Mouse (Mus musculus) midbrain, embryonic 10.5 days (tissue): Measurements from ENCODE around the gene Fbxl13. TPM values are rescaled to one million over a fixed set of nuclear protein-coding genes. Genes with fewer than 3 reads are reported as not detected.
A peak's percentile ranks its signal among the peaks of the same experiment; 100 is the strongest.
"Not testable (repeated sequence)": the region's sequence is repeated elsewhere in the genome, so short reads cannot be mapped to it uniquely, and the experiment has no call there.

Source experiments
- DNase-seq: peaks from one replicate; pipeline ENCODE4 v3.0.0-alpha.2; 2017; ENCODE audit warnings: low spot score
- H3K27ac ChIP-seq: fragments of 300-500 bp; sonication (generic); replicated peaks from 2 replicates; pipeline ENCODE4 v1.5.1; 2016; ENCODE audit warnings: mild to moderate bottlenecking
- H3K27me3 ChIP-seq: fragments of 300-500 bp; sonication (generic); 2 replicates; pipeline ENCODE4 v1.6.1; 2016; ENCODE audit warnings: low read depth, mild to moderate bottlenecking; ENCODE audit not compliant: poor library complexity, severe bottlenecking
- H3K36me3 ChIP-seq: fragments of 300-500 bp; sonication (generic); 2 replicates; pipeline ENCODE4 v1.6.1; 2016; ENCODE audit warnings: mild to moderate bottlenecking, moderate library complexity
- H3K4me1 ChIP-seq: fragments of 300-500 bp; sonication (generic); 2 replicates; pipeline ENCODE4 v1.6.1; 2016
- H3K4me3 ChIP-seq: fragments of 300-500 bp; sonication (generic); 2 replicates; pipeline ENCODE4 v1.5.1; 2016; ENCODE audit warnings: mild to moderate bottlenecking, moderate library complexity
- H3K9me3 ChIP-seq: fragments of 300-500 bp; sonication (generic); replicated peaks from 2 replicates; pipeline ENCODE4 v1.6.1; 2016; ENCODE audit warnings: mild to moderate bottlenecking
- WGBS: fragments of 180-500 bp; shearing (Covaris S2); methylation state at CpG from one replicate; pipeline ENCODE4 v1.1.7; 2016; 5-methylcytosine and 5-hydroxymethylcytosine counted together
- polyA plus RNA-seq: library from polyadenylated mRNA; unstranded; fragments of >200 nt; fragmentation: Nextera tagmentation; extraction: Ambion mirVana; gene quantifications from 2 replicates; pipeline ENCODE4 v1.2.1, GENCODE M21; 2016

Gene Fbxl13
- polyA plus RNA-seq, 1 experiment from 2014 or later: 0.15 TPM

- no peaks in the 10 kb centered on the region for H3K9me3 ChIP-seq
- no peak overlapping the region for H3K27ac ChIP-seq
- WGBS: 78% methylated on average over 2 of the region's 2 CpGs
- no peak for DNase-seq
- H3K27me3 ChIP-seq: no peaks in the 10 kb centered on the region
- H3K4me3 ChIP-seq: no peak overlapping the region
- peaks cover 76% of the 10 kb centered on the region for H3K36me3 ChIP-seq
- H3K4me1 ChIP-seq: peaks cover 14% of the 10 kb centered on the region
Observed at GRCm38 (mm10) chr5:21650736-21651135, 5.3 kb upstream of the Fbxl13 start.

- H3K36me3 ChIP-seq: peaks cover 33% of the 10 kb centered on the region
- under 1% methylated on average over 25 of the region's 25 CpGs for WGBS
- H3K27me3 ChIP-seq: peaks cover 14% of the 10 kb centered on the region
- H3K9me3 ChIP-seq: no peaks in the 10 kb centered on the region
- peak overlapping the region; percentile 94 for H3K27ac ChIP-seq
- H3K4me1 ChIP-seq: peaks cover 23% of the 10 kb centered on the region
- DNase-seq: no peak
- H3K4me3 ChIP-seq: peak overlapping the region; percentile 93
Observed at GRCm38 (mm10) chr5:21646133-21646491, 678 bp upstream of the Fbxl13 start.

GRCm38 (mm10) chr5:21644891-21645438 is 469 bp downstream of the Fbxl13 start:
- Histone ChIP-seq H3K27me3 (peaks cover 14% of the 10 kb centered on the region), H3K4me3 (peak overlapping the region; percentile 93), H3K4me1 (peaks cover 25% of the 10 kb centered on the region), H3K9me3 (no peaks in the 10 kb centered on the region), H3K27ac (peak overlapping the region; percentile 94), H3K36me3 (peaks cover 21% of the 10 kb centered on the region)
- WGBS: 13% methylated on average over 14 of the region's 14 CpGs
- no peak for DNase-seq

GRCm38 (mm10) chr5:21643606-21644005 is 1.8 kb downstream of the Fbxl13 start:
- no peak for DNase-seq
- 33% methylated on average over 1 of the region's 1 CpGs for WGBS
- Histone ChIP-seq H3K9me3 (no peaks in the 10 kb centered on the region), H3K27ac (no peak overlapping the region), H3K4me3 (no peak overlapping the region), H3K36me3 (peaks cover 8% of the 10 kb centered on the region), H3K4me1 (peaks cover 29% of the 10 kb centered on the region), H3K27me3 (peaks cover 14% of the 10 kb centered on the region)

GRCm38 (mm10) chr5:21640961-21641360 is 4.5 kb downstream of the Fbxl13 start:
- H3K27me3 ChIP-seq: peaks cover 14% of the 10 kb centered on the region
- peaks cover 16% of the 10 kb centered on the region for H3K4me1 ChIP-seq
- no peak overlapping the region for H3K4me3 ChIP-seq
- WGBS: 3% methylated on average over 1 of the region's 1 CpGs
- peak; percentile 29 for DNase-seq
- H3K27ac ChIP-seq: no peak overlapping the region
- no peaks in the 10 kb centered on the region for H3K9me3 ChIP-seq
- H3K36me3 ChIP-seq: no peaks in the 10 kb centered on the region

GRCm38 (mm10) chr5:21625916-21626315 is 19.5 kb downstream of the Fbxl13 start:
- no peak overlapping the region for H3K27ac ChIP-seq
- no peak overlapping the region for H3K4me3 ChIP-seq
- no peaks in the 10 kb centered on the region for H3K4me1 ChIP-seq
- H3K36me3 ChIP-seq: no peaks in the 10 kb centered on the region
- H3K27me3 ChIP-seq: no peaks in the 10 kb centered on the region
- H3K9me3 ChIP-seq: peaks cover 1% of the 10 kb centered on the region; the same call in 1 of the 2 replicates
- DNase-seq: no peak

- DNase-seq: no peak
- Histone ChIP-seq H3K9me3 (no peaks in the 10 kb centered on the region), H3K4me1 (no peaks in the 10 kb centered on the region), H3K4me3 (no peak overlapping the region), H3K36me3 (no peaks in the 10 kb centered on the region), H3K27ac (no peak overlapping the region), H3K27me3 (no peaks in the 10 kb centered on the region)
- 78% methylated on average over 3 of the region's 3 CpGs for WGBS
Observed at GRCm38 (mm10) chr5:21616450-21617009, 28.9 kb downstream of the Fbxl13 start.

- H3K27ac ChIP-seq, H3K9me3 ChIP-seq, H3K36me3 ChIP-seq, H3K27me3 ChIP-seq, H3K4me1 ChIP-seq, H3K4me3 ChIP-seq, DNase-seq: not testable (repeated sequence)
- 97% methylated on average over 11 of the region's 11 CpGs for WGBS
Observed at GRCm38 (mm10) chr5:21614299-21614698, 31.1 kb downstream of the Fbxl13 start.

GRCm38 (mm10) chr5:21610996-21611395 is 34.4 kb downstream of the Fbxl13 start:
- H3K27me3 ChIP-seq: no peaks in the 10 kb centered on the region
- WGBS: 79% methylated on average over 3 of the region's 3 CpGs
- no peak for DNase-seq
- H3K36me3 ChIP-seq: no peaks in the 10 kb centered on the region
- H3K4me1 ChIP-seq: no peaks in the 10 kb centered on the region
- H3K9me3 ChIP-seq: no peaks in the 10 kb centered on the region
- no peak overlapping the region for H3K4me3 ChIP-seq
- H3K27ac ChIP-seq: no peak overlapping the region

- 81% methylated on average over 12 of the region's 12 CpGs for WGBS
- Histone ChIP-seq H3K36me3 (no peaks in the 10 kb centered on the region), H3K4me1 (no peaks in the 10 kb centered on the region), H3K4me3 (no peak overlapping the region), H3K9me3 (no peaks in the 10 kb centered on the region), H3K27ac (no peak overlapping the region), H3K27me3 (no peaks in the 10 kb centered on the region)
- no peak for DNase-seq
Observed at GRCm38 (mm10) chr5:21608311-21609304, 36.8 kb downstream of the Fbxl13 start.

- Histone ChIP-seq H3K9me3 (no peaks in the 10 kb centered on the region), H3K27ac (no peak overlapping the region), H3K4me3 (no peak overlapping the region), H3K27me3 (no peaks in the 10 kb centered on the region), H3K36me3 (no peaks in the 10 kb centered on the region), H3K4me1 (no peaks in the 10 kb centered on the region)
- DNase-seq: no peak
- WGBS: 78% methylated on average over 6 of the region's 6 CpGs
Observed at GRCm38 (mm10) chr5:21605936-21606335, 39.5 kb downstream of the Fbxl13 start.

GRCm38 (mm10) chr5:21599961-21600360 is 45.5 kb downstream of the Fbxl13 start:
- no peaks in the 10 kb centered on the region for H3K36me3 ChIP-seq
- H3K27me3 ChIP-seq: no peaks in the 10 kb centered on the region
- H3K27ac ChIP-seq: no peak overlapping the region
- DNase-seq: no peak
- WGBS: 90% methylated on average over 4 of the region's 4 CpGs
- H3K4me1 ChIP-seq: no peaks in the 10 kb centered on the region
- H3K9me3 ChIP-seq: no peaks in the 10 kb centered on the region
- H3K4me3 ChIP-seq: no peak overlapping the region

- DNase-seq, H3K27ac ChIP-seq, H3K27me3 ChIP-seq, H3K4me1 ChIP-seq, H3K4me3 ChIP-seq, H3K9me3 ChIP-seq, H3K36me3 ChIP-seq: not testable (repeated sequence)
- WGBS: 80% methylated on average over 2 of the region's 2 CpGs
Observed at GRCm38 (mm10) chr5:21599536-21599935, 45.9 kb downstream of the Fbxl13 start.
